In the genomic region with DNA sequence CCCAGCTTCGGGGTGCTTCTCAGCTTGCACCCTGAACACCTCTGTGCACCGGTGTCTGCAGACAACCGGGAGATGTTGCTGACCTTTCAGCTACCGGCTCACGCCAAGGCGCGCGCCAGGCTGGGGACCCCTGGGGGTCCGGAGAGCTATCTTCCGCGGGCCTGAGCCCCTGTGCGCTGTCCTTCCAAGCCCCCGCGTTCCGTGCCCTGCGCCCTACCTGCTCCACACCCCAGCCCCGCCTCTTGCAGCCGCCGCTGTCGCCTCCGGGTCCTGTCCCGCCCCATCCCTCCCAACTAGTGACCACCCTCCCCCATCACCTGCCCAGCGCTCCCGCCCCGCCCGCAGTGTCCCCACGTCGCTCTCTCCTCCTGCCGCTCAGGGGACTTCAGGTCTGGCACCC, we compare ENCODE assay signal across 10 mouse cellular contexts. TPM values are rescaled to one million over a fixed set of nuclear protein-coding genes. Genes with fewer than 3 reads are reported as not detected.
A peak's percentile ranks its signal among the peaks of the same experiment; 100 is the strongest.
DNase-seq lines count a peak whose midpoint lies in the region; ATAC-seq and TF ChIP-seq lines count a peak whose summit lies in the region.
"Had no signal": no experiment of that assay in that cellular context is flagged by ENCODE, and none has a peak within 500 bp of the region (broad histone marks: within the 10 kb centered on the region; RNA-seq: fewer than 3 reads in every experiment).

A gene (minus strand): TSS at position 237 of the 400 bp plus-strand sequence.

- peak within 1 kb of the TSS; percentile 49 for H3K4me3 ChIP-seq in testis, adult 2 months (ENCODE audit: control insufficient read depth, low read depth, low read length)
- H3K4me3 ChIP-seq in limb, embryonic 15.5 days, result peak within 1 kb of the TSS; percentile 39
- H3K4me3 ChIP-seq in stomach, embryonic 16.5 days (replicated peaks; ENCODE audit: low read length), result peak within 1 kb of the TSS; percentile 49

- H3K9ac ChIP-seq in limb, embryonic 15.5 days, result 0 out of 2 replicates have a peak within 1 kb of the TSS, but pooled peaks have one; percentile 1
- peak within 1 kb of the TSS; percentile 70 for H3K9ac ChIP-seq in stomach, embryonic 16.5 days (ENCODE audit: low read length)

- no peaks in the 10 kb centered on the region for H3K27me3 ChIP-seq in testis, adult 2 months (ENCODE audit: control insufficient read depth, insufficient read depth, low read length)
- peaks cover 32% of the 10 kb centered on the region for H3K27me3 ChIP-seq in limb, embryonic 15.5 days
- 0 out of 2 replicates have a peak, but pooled peaks cover 4% of the 10 kb centered on the region for H3K27me3 ChIP-seq in stomach, embryonic 16.5 days (ENCODE audit: control insufficient read depth, insufficient read depth, low read length)

- no peak within 1 kb of the TSS; the same call in 1 of the 2 replicates for H3K27ac ChIP-seq in testis, adult 2 months (ENCODE audit: control insufficient read depth, insufficient read depth, low read depth, low read length)
- H3K27ac ChIP-seq in limb, embryonic 15.5 days, result no peak within 1 kb of the TSS
- H3K27ac ChIP-seq in stomach, embryonic 16.5 days (ENCODE audit: low read length), result peak within 1 kb of the TSS; percentile 90

- under 1% methylated on average over 29 of the region's 29 CpGs for WGBS in limb, embryonic 15.5 days
- under 1% methylated on average over 29 of the region's 29 CpGs for WGBS in stomach, embryonic 16.5 days

- peaks cover 8% of the 10 kb centered on the region for H3K4me1 ChIP-seq in testis, adult 2 months (ENCODE audit: control insufficient read depth, insufficient read depth, low read length)
- peaks cover 19% of the 10 kb centered on the region for H3K4me1 ChIP-seq in limb, embryonic 15.5 days
- H3K4me1 ChIP-seq in stomach, embryonic 16.5 days (ENCODE audit: control insufficient read depth, insufficient read depth, low read length), result peaks cover 3% of the 10 kb centered on the region; the same call in 1 of the 2 replicates

- H3K36me3 ChIP-seq in testis, adult 2 months (ENCODE audit: control insufficient read depth, insufficient read depth, low read length), result no peaks in the 10 kb centered on the region
- no peaks in the 10 kb centered on the region for H3K36me3 ChIP-seq in limb, embryonic 15.5 days
- no peaks in the 10 kb centered on the region for H3K36me3 ChIP-seq in stomach, embryonic 16.5 days (ENCODE audit: control insufficient read depth, insufficient read depth, low read length)

- ATAC-seq in limb, embryonic 15.5 days (ENCODE audit: insufficient number of reproducible peaks, low FRiP score, low TSS enrichment, low read depth), result no peak
- peak; percentile 75; the same call in 1 of the 2 replicates for ATAC-seq in stomach, embryonic 16.5 days (ENCODE audit: insufficient read depth, low FRiP score)
- ATAC-seq in erythroid progenitor cell, adult 5-6 weeks (replicated peaks; ENCODE audit: low FRiP score, poor library complexity, severe bottlenecking), result no peak

- peak; percentile 34 for DNase-seq in embryo, embryonic 11 days
- no peak for DNase-seq in embryo, embryonic 10.5 days (ENCODE audit: low spot score)
- DNase-seq in testis, postnatal 14 days (ENCODE audit: low spot score), result no peak
- no peak for DNase-seq in right cerebral cortex, adult 2 months (ENCODE audit: low spot score in 2 of 2)
- DNase-seq: adrenal gland, postnatal 10 days; heart, postnatal 14 days had no signal

- no peak for TF ChIP-seq POLR2A in testis, adult 2 months (IDR thresholded peaks at IDR 0.05; ENCODE audit: control insufficient read depth, low read depth, low read length)

- H3K4me2 ChIP-seq in limb, embryonic 15.5 days, result peak within 1 kb of the TSS; percentile 68
- peak within 1 kb of the TSS; percentile 74 for H3K4me2 ChIP-seq in stomach, embryonic 16.5 days (ENCODE audit: low read depth, low read length)

- TF ChIP-seq CTCF in testis, adult 2 months (IDR thresholded peaks at IDR 0.05; ENCODE audit: control insufficient read depth, insufficient read depth, insufficient replicate concordance, low read depth, low read length), result no peak

- H3K9me3 ChIP-seq in limb, embryonic 15.5 days, result no peaks in the 10 kb centered on the region
- no peaks in the 10 kb centered on the region for H3K9me3 ChIP-seq in stomach, embryonic 16.5 days (replicated peaks; ENCODE audit: control insufficient read depth, low read length)

RNA-seq across cellular contexts. Expression of the gene that starts here (rescaled TPM):
- polyA plus RNA-seq in testis, adult 2 months (2012; rRNA removed), result 1.6 and 2.1 TPM in 2 replicates
- 11.0 and 11.7 TPM in 2 replicates for polyA plus RNA-seq in limb, embryonic 15.5 days (2015; fragmentation: Nextera tagmentation; extraction: Ambion mirVana)
- 27.4 and 36.0 TPM in 2 replicates for polyA plus RNA-seq in stomach, embryonic 16.5 days (2015; fragmentation: Nextera tagmentation; extraction: Ambion mirVana)
- not detected in 2 replicates for total RNA-seq in erythroid progenitor cell, adult 5-6 weeks (2015; ENCODE audit: low replicate concordance)
- not detected in 2 replicates for total RNA-seq in erythroid progenitor cell, adult 5-6 weeks (2017; ENCODE audit: low replicate concordance)
